Mouse (Mus musculus) olfactory bulb, adult 2 months (tissue): ENCODE results near the gene Ptp4a2.

Experiments used
- CTCF ChIP-seq: fragments of 200-500 bp; IDR thresholded peaks from 2 replicates; pipeline ENCODE4 v1.5.1; 2012; ENCODE audit warnings: low read depth, mild to moderate bottlenecking, low read length, moderate library complexity; ENCODE audit not compliant: insufficient read depth
- POLR2A ChIP-seq: fragments of 200-500 bp; IDR thresholded peaks from 2 replicates; pipeline ENCODE4 v1.6.1; 2012; ENCODE audit warnings: mild to moderate bottlenecking, low read depth, low read length, moderate library complexity; ENCODE audit not compliant: insufficient read depth

GRCm38 (mm10) chr4:129851861-129852260 lies 40.8 kb downstream of the Ptp4a2 start:
- TF ChIP-seq POLR2A (no peak), CTCF (no peak)
